Mouse (Mus musculus) hindbrain, embryonic 11.5 days (tissue): ENCODE data around the gene Immp2l. TPM values are rescaled to one million over a fixed set of nuclear protein-coding genes. Genes with fewer than 3 reads are reported as not detected.

Source experiments
- ATAC-seq: fragments of 200-750 bp; cut with Nextera tagmentation; 2 replicates; pipeline ENCODE4 v1.8.0; 2017; ENCODE audit warnings: mild to moderate bottlenecking, moderate TSS enrichment, moderate library complexity; ENCODE audit not compliant: low FRiP score
- DNase-seq: peaks from one replicate; pipeline ENCODE4 v3.0.0-alpha.2; 2015; ENCODE audit warnings: low spot score
- H3K27ac ChIP-seq: fragments of 300-500 bp; sonication (generic); 2 replicates; pipeline ENCODE4 v1.5.1; 2014; ENCODE audit warnings: mild to moderate bottlenecking, low read depth, low read length
- H3K27me3 ChIP-seq: fragments of 300-500 bp; sonication (generic); 2 replicates; pipeline ENCODE4 v1.6.1; 2014; ENCODE audit warnings: mild to moderate bottlenecking, low read length, moderate library complexity, mixed read lengths; ENCODE audit not compliant: control insufficient read depth, insufficient read depth
- H3K36me3 ChIP-seq: fragments of 300-500 bp; sonication (generic); 2 replicates; pipeline ENCODE4 v1.6.1; 2014; ENCODE audit warnings: mild to moderate bottlenecking, low read length, moderate library complexity, mixed read lengths; ENCODE audit not compliant: control insufficient read depth, insufficient read depth
- H3K4me1 ChIP-seq: fragments of 300-500 bp; sonication (generic); replicated peaks from 2 replicates; pipeline ENCODE4 v1.6.1; 2014; ENCODE audit warnings: low read length, mixed read lengths; ENCODE audit not compliant: control insufficient read depth, insufficient read depth
- H3K4me2 ChIP-seq: fragments of 300-500 bp; sonication (generic); replicated peaks from 2 replicates; pipeline ENCODE4 v1.6.1; 2014; ENCODE audit warnings: mild to moderate bottlenecking, low read depth, low read length
- H3K4me3 ChIP-seq: fragments of 300-500 bp; sonication (generic); 2 replicates; pipeline ENCODE4 v1.5.1; 2014; ENCODE audit warnings: low read depth, low read length
- H3K9ac ChIP-seq: fragments of 300-500 bp; sonication (generic); 2 replicates; pipeline ENCODE4 v1.6.1; 2014; ENCODE audit warnings: low read depth, low read length
- H3K9me3 ChIP-seq: fragments of 300-500 bp; sonication (generic); 2 replicates; pipeline ENCODE4 v1.6.1; 2016; ENCODE audit warnings: low read length; ENCODE audit not compliant: control insufficient read depth
- WGBS: fragments of 180-500 bp; shearing (Covaris S2); extraction: QIAGEN DNeasy Blood & Tissue Kit; methylation state at CpG from one replicate; pipeline ENCODE4 v1.1.7; 2014; 5-methylcytosine and 5-hydroxymethylcytosine counted together
- polyA plus RNA-seq: library from polyadenylated mRNA; unstranded; fragments of >200 nt; fragmentation: Nextera tagmentation; extraction: Ambion mirVana; gene quantifications from 2 replicates; pipeline ENCODE4 v1.2.1, GENCODE M21; 2014

Immp2l gene
- polyA plus RNA-seq, 1 experiment from 2014 or later = 9.3 TPM

- Histone ChIP-seq H3K27ac (no peak overlapping the region), H3K9me3 (no peaks in the 10 kb centered on the region), H3K4me2 (no peak overlapping the region), H3K4me1 (no peaks in the 10 kb centered on the region), H3K27me3 (no peaks in the 10 kb centered on the region), H3K36me3 (no peaks in the 10 kb centered on the region), H3K4me3 (no peak overlapping the region), H3K9ac (no peak overlapping the region)
- DNase-seq = no peak
- 90% methylated on average over 2 of the region's 2 CpGs for WGBS
- no peak for ATAC-seq
Observed at GRCm38 (mm10) chr12:41317431-41317830, 293.5 kb downstream of the Immp2l start.

DNA sequence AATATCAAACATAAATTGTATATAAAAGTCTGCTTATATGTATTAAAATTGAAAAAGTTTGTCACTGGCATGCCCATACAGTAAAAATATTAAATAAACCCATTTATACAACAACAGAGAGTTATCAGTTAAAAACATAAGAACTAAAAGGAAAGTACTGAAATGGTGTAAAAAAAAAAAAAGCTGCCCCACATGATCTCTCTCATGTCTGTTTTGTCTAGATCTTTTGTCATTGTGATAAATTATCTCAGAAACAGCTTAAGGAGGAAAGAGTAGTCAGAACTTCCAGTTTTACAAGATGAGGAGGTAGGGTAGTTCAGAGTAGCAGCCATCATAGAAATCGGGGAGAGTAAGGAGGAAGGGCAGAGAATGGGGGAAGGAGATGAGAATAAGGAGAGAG, 298.1 kb downstream of the Immp2l start:
- no peak overlapping the region for H3K4me3 ChIP-seq
- no peak overlapping the region for H3K27ac ChIP-seq
- ATAC-seq (no peak), DNase-seq (no peak)
- no peaks in the 10 kb centered on the region for H3K36me3 ChIP-seq
- H3K4me1 ChIP-seq = no peaks in the 10 kb centered on the region
- H3K27me3 ChIP-seq = no peaks in the 10 kb centered on the region
- H3K9me3 ChIP-seq = no peaks in the 10 kb centered on the region
- no peak overlapping the region for H3K9ac ChIP-seq
- 100% methylated on average over 1 of the region's 1 CpGs for WGBS
- H3K4me2 ChIP-seq = no peak overlapping the region

GRCm38 (mm10) chr12:41324418-41324817, 300.5 kb downstream of the Immp2l start:
- no peak for ATAC-seq
- H3K4me1 ChIP-seq = no peaks in the 10 kb centered on the region
- no peak overlapping the region for H3K4me3 ChIP-seq
- peak; percentile 0 for DNase-seq
- no peak overlapping the region for H3K27ac ChIP-seq
- H3K9ac ChIP-seq = no peak overlapping the region
- H3K27me3 ChIP-seq = no peaks in the 10 kb centered on the region
- no peaks in the 10 kb centered on the region for H3K36me3 ChIP-seq
- no peak overlapping the region for H3K4me2 ChIP-seq
- H3K9me3 ChIP-seq = no peaks in the 10 kb centered on the region
- WGBS = 84% methylated on average over 2 of the region's 2 CpGs

- no peaks in the 10 kb centered on the region for H3K4me1 ChIP-seq
- no peaks in the 10 kb centered on the region for H3K36me3 ChIP-seq
- ATAC-seq = no peak
- no peak overlapping the region for H3K4me3 ChIP-seq
- DNase-seq = no peak
- no peaks in the 10 kb centered on the region for H3K9me3 ChIP-seq
- WGBS = 79% methylated on average over 2 of the region's 2 CpGs
- H3K27me3 ChIP-seq = no peaks in the 10 kb centered on the region
- H3K4me2 ChIP-seq = no peak overlapping the region
- H3K9ac ChIP-seq = no peak overlapping the region
- H3K27ac ChIP-seq = no peak overlapping the region
Observed at GRCm38 (mm10) chr12:41325756-41326155, 301.9 kb downstream of the Immp2l start.

DNA sequence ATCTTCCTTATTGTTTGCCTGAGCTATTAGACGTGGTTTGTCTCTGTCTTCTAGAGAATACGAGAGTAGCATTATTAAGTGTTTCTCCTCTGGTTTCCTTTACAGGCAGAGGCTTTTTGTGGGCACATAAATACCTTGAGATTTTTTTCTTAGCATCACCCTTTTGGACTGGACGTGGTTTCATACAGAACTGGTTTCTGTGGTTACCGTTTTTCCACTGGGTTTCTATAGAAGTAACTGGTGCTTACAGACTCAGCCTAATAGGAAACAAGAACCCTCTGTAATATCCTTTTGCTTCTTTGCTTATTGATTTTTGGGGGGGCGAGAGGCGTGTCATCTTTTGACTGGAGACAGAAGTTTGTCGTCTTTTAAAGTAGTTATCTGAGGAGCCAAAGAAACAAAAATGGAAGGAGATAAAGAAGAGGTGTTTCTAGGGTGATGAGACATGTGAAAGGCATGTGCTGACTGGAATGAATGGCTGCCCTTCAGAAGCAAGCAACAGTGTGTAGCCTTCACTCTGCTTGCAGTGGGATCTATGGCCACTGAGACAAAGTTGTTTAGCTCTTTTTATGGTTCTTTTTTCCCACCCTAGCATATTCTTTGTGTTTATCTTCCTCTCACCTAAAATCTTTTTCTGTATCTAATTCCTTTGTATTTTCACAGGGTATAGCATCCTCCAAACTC, 307.2 kb downstream of the Immp2l start:
- no peak overlapping the region for H3K4me3 ChIP-seq
- DNase-seq = no peak
- H3K27me3 ChIP-seq = no peaks in the 10 kb centered on the region
- ATAC-seq = 0 out of 2 replicates have a peak, but pooled peaks have one; percentile 30
- no peak overlapping the region for H3K4me2 ChIP-seq
- no peak overlapping the region for H3K27ac ChIP-seq
- H3K9me3 ChIP-seq = no peaks in the 10 kb centered on the region
- no peaks in the 10 kb centered on the region for H3K4me1 ChIP-seq
- 68% methylated on average over 7 of the region's 7 CpGs for WGBS
- H3K36me3 ChIP-seq = no peaks in the 10 kb centered on the region
- no peak overlapping the region for H3K9ac ChIP-seq

- H3K27me3 ChIP-seq = no peaks in the 10 kb centered on the region
- no peak overlapping the region for H3K4me2 ChIP-seq
- no peaks in the 10 kb centered on the region for H3K9me3 ChIP-seq
- H3K27ac ChIP-seq = no peak overlapping the region
- no peaks in the 10 kb centered on the region for H3K4me1 ChIP-seq
- no peak for DNase-seq
- no peak overlapping the region for H3K4me3 ChIP-seq
- no peak for ATAC-seq
- no peak overlapping the region for H3K9ac ChIP-seq
- H3K36me3 ChIP-seq = no peaks in the 10 kb centered on the region
- WGBS = 85% methylated on average over 4 of the region's 4 CpGs
Observed at GRCm38 (mm10) chr12:41345621-41346020, 321.7 kb downstream of the Immp2l start.

GRCm38 (mm10) chr12:41347494-41347893, 323.6 kb downstream of the Immp2l start:
- WGBS = 89% methylated on average over 2 of the region's 2 CpGs
- Histone ChIP-seq H3K9me3 (no peaks in the 10 kb centered on the region), H3K4me3 (no peak overlapping the region), H3K27ac (no peak overlapping the region), H3K9ac (no peak overlapping the region), H3K36me3 (no peaks in the 10 kb centered on the region), H3K4me2 (no peak overlapping the region), H3K4me1 (no peaks in the 10 kb centered on the region), H3K27me3 (no peaks in the 10 kb centered on the region)
- no peak for DNase-seq
- ATAC-seq = no peak

- H3K4me3 ChIP-seq = no peak overlapping the region
- H3K9ac ChIP-seq = no peak overlapping the region
- H3K27ac ChIP-seq = no peak overlapping the region
- no peaks in the 10 kb centered on the region for H3K36me3 ChIP-seq
- 87% methylated on average over 2 of the region's 2 CpGs for WGBS
- H3K4me2 ChIP-seq = no peak overlapping the region
- no peaks in the 10 kb centered on the region for H3K27me3 ChIP-seq
- H3K9me3 ChIP-seq = no peaks in the 10 kb centered on the region
- ATAC-seq (no peak), DNase-seq (no peak)
- H3K4me1 ChIP-seq = no peaks in the 10 kb centered on the region
Observed at GRCm38 (mm10) chr12:41349386-41349785, 325.5 kb downstream of the Immp2l start.

DNA sequence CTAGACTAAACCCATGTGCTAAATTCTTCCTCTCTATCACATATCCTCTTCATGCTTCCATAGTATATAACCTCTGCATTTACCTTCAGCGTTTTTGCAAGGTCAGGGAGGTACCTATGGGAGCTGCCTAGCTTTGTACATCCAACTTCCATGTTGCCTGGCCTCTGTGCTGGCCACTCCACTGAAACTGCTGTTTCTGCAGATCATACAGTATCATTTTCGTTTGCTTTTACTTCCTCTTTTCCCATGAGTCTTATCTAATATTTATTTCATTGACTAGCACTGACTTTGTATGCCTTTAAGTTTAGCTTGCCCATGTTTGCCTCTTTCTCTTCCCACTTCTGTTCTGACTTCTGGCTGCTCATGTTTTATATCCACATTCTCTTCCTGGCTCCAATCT, 325.9 kb downstream of the Immp2l start:
- Histone ChIP-seq H3K36me3 (no peaks in the 10 kb centered on the region), H3K27ac (no peak overlapping the region), H3K9ac (no peak overlapping the region), H3K27me3 (no peaks in the 10 kb centered on the region), H3K4me3 (no peak overlapping the region), H3K9me3 (no peaks in the 10 kb centered on the region), H3K4me2 (no peak overlapping the region), H3K4me1 (no peaks in the 10 kb centered on the region)
- DNase-seq (no peak), ATAC-seq (no peak)
- 70% methylated on average over 2 of the region's 2 CpGs for WGBS
